Comparison of ENCODE assay signal across 9 mouse cellular contexts in genomic region chr6:77980137-77981052, GRCm38 (mm10). TPM values are rescaled to one million over a fixed set of nuclear protein-coding genes. Genes with fewer than 3 reads are reported as not detected.
A peak's percentile ranks its signal among the peaks of the same experiment; 100 is the strongest.
DNase-seq lines count a peak whose midpoint lies in the region; ATAC-seq lines count a peak whose summit lies in the region.
"Had no signal": no experiment of that assay in that cellular context is flagged by ENCODE, and none has a peak within 500 bp of the region (broad histone marks: within the 10 kb centered on the region; RNA-seq: fewer than 3 reads in every experiment).

No protein-coding gene starts in this region.

- peaks cover 30% of the 10 kb centered on the region for H3K4me1 ChIP-seq in forebrain, embryonic 12.5 days
- H3K4me1 ChIP-seq in liver, embryonic 11.5 days (replicated peaks; ENCODE audit: control insufficient read depth, insufficient read depth, low read length) = no peaks in the 10 kb centered on the region

- no peaks in the 10 kb centered on the region for H3K36me3 ChIP-seq in forebrain, embryonic 12.5 days (replicated peaks)
- H3K36me3 ChIP-seq in liver, embryonic 11.5 days (ENCODE audit: control insufficient read depth, insufficient read depth, low read length) = no peaks in the 10 kb centered on the region

- peak overlapping the region; percentile 96; the same call in 1 of the 2 replicates for H3K27ac ChIP-seq in forebrain, embryonic 12.5 days
- no peak overlapping the region for H3K27ac ChIP-seq in liver, embryonic 11.5 days (ENCODE audit: low read depth, low read length)

- H3K27me3 ChIP-seq in forebrain, embryonic 12.5 days = no peaks in the 10 kb centered on the region
- peaks cover 3% of the 10 kb centered on the region for H3K27me3 ChIP-seq in liver, embryonic 11.5 days (replicated peaks; ENCODE audit: control insufficient read depth, insufficient read depth, low read length)

- WGBS in forebrain, embryonic 12.5 days = 9% methylated on average over 15 of the region's 15 CpGs
- 17% methylated on average over 15 of the region's 15 CpGs for WGBS in liver, embryonic 11.5 days

- H3K4me3 ChIP-seq in forebrain, embryonic 12.5 days (replicated peaks) = peak overlapping the region; percentile 64
- no peak overlapping the region; the same call in 1 of the 2 replicates for H3K4me3 ChIP-seq in liver, embryonic 11.5 days (ENCODE audit: low read depth, low read length)
- H3K4me3 ChIP-seq: erythroblast, embryonic 14.5 days had no signal

- 0 out of 2 replicates have a peak overlapping the region, but pooled peaks have one; percentile 40 for H3K9ac ChIP-seq in forebrain, embryonic 12.5 days
- no peak overlapping the region for H3K9ac ChIP-seq in liver, embryonic 11.5 days (ENCODE audit: low read depth, low read length)

- ATAC-seq in frontal cortex, adult (ENCODE audit: low TSS enrichment) = peak; percentile 11
- ATAC-seq in forebrain, embryonic 12.5 days (ENCODE audit: low FRiP score) = 0 out of 2 replicates have a peak, but pooled peaks have one; percentile 15
- ATAC-seq in liver, embryonic 11.5 days (replicated peaks; ENCODE audit: low FRiP score) = no peak

- no peaks in the 10 kb centered on the region for H3K9me3 ChIP-seq in forebrain, embryonic 12.5 days
- no peaks in the 10 kb centered on the region for H3K9me3 ChIP-seq in liver, embryonic 11.5 days (ENCODE audit: control insufficient read depth, low read length)

- no peak for DNase-seq in frontal cortex, postnatal 36 days (ENCODE audit: low spot score in 2 of 2)
- DNase-seq in ES-CJ7 (ENCODE audit: low read depth, low spot score) (peak; percentile 14), adipocyte (ENCODE audit: low spot score) (no peak)
- DNase-seq in liver, embryonic 11.5 days (ENCODE audit: low spot score) = no peak
- no peak for DNase-seq in cerebellum, postnatal 25 days
- no peak for DNase-seq in frontal cortex, postnatal 14 days (ENCODE audit: low spot score in 2 of 2)

- H3K4me2 ChIP-seq in forebrain, embryonic 12.5 days = peak overlapping the region; percentile 59
- peak overlapping the region; percentile 68 for H3K4me2 ChIP-seq in liver, embryonic 11.5 days

RNA-seq across cellular contexts. Expression of gene Ctnna2, which starts 0.9 kb away (rescaled TPM):
- 72.4 and 79.5 TPM in 2 replicates for polyA plus RNA-seq in forebrain, embryonic 12.5 days (2016; fragmentation: Nextera tagmentation; extraction: Ambion mirVana)
- 1.6 and 1.9 TPM in 2 replicates for polyA plus RNA-seq in liver, embryonic 11.5 days (2014; fragmentation: Nextera tagmentation; extraction: Ambion mirVana)
- polyA plus RNA-seq: erythroblast, embryonic 14.5 days had no signal

Comparison
In these comparisons a context has a peak if more than half of its experiments do, and no peak if none do; other contexts are left out.
1. RNA of gene Ctnna2, which starts 0.9 kb away (polyA plus RNA-seq): 72.4 to 79.5 TPM in forebrain, embryonic 12.5 days; 1.6 to 1.9 TPM in liver, embryonic 11.5 days; every median in the first group is over 10 times any median in the second.